Mouse (Mus musculus) testis, adult 2 months (tissue): ENCODE measurements around the gene Brwd3. TPM values are rescaled to one million over a fixed set of nuclear protein-coding genes. Genes with fewer than 3 reads are reported as not detected.

Experiments used
- H3K27ac ChIP-seq: fragments of 200-500 bp; 2 replicates; pipeline ENCODE4 v1.5.1; 2012; ENCODE audit warnings: low read depth, low read length; ENCODE audit not compliant: control insufficient read depth, insufficient read depth
- H3K27me3 ChIP-seq: fragments of 200-500 bp; 2 replicates; pipeline ENCODE4 v1.6.1; 2012; ENCODE audit warnings: mild to moderate bottlenecking, low read length, moderate library complexity; ENCODE audit not compliant: control insufficient read depth, insufficient read depth
- H3K36me3 ChIP-seq: fragments of 200-500 bp; 2 replicates; pipeline ENCODE4 v1.6.1; 2012; ENCODE audit warnings: mild to moderate bottlenecking, low read length; ENCODE audit not compliant: control insufficient read depth, insufficient read depth
- H3K4me1 ChIP-seq: fragments of 200-500 bp; 2 replicates; pipeline ENCODE4 v1.6.1; 2012; ENCODE audit warnings: low read length; ENCODE audit not compliant: control insufficient read depth, insufficient read depth
- H3K4me3 ChIP-seq: fragments of 200-500 bp; 2 replicates; pipeline ENCODE4 v1.5.1; 2012; ENCODE audit warnings: low read depth, mild to moderate bottlenecking, low read length, moderate library complexity, mixed read lengths; ENCODE audit not compliant: control insufficient read depth
- CTCF ChIP-seq: fragments of 200-500 bp; IDR thresholded peaks from 2 replicates; pipeline ENCODE4 v1.5.1; 2012; ENCODE audit warnings: low read depth, mild to moderate bottlenecking, inconsistent platforms, low read length, moderate library complexity; ENCODE audit not compliant: control insufficient read depth, insufficient read depth, insufficient replicate concordance
- POLR2A ChIP-seq: fragments of 200-500 bp; IDR thresholded peaks from 2 replicates; pipeline ENCODE4 v1.6.1; 2012; ENCODE audit warnings: low read depth, mild to moderate bottlenecking, inconsistent platforms, low read length, moderate library complexity; ENCODE audit not compliant: control insufficient read depth
- polyA plus RNA-seq: library from polyadenylated mRNA; depleted of rRNA; stranded (reverse); fragments of >200 nt; gene quantifications from 2 replicates; pipeline ENCODE4 v1.2.3, GENCODE M21; 2012; rRNA removed

The Brwd3 gene
- polyA plus RNA-seq, 1 experiment = 1.4 TPM

- no peaks in the 10 kb centered on the region for H3K4me1 ChIP-seq
- TF ChIP-seq POLR2A = no peak
- no peak for TF ChIP-seq CTCF
- no peaks in the 10 kb centered on the region for H3K27me3 ChIP-seq
- H3K36me3 ChIP-seq = no peaks in the 10 kb centered on the region
- no peak overlapping the region for H3K27ac ChIP-seq
- H3K4me3 ChIP-seq = no peak overlapping the region
These were observed 109.9 kb downstream of the Brwd3 start for GRCm38 (mm10) chrX:108724241-108724640.

- H3K4me1 ChIP-seq = no peaks in the 10 kb centered on the region
- TF ChIP-seq POLR2A (no peak), CTCF (no peak)
These were observed 111.7 kb downstream of the Brwd3 start for GRCm38 (mm10) chrX:108722447-108722846.

GRCm38 (mm10) chrX:108704312-108704711 lies 129.9 kb downstream of the Brwd3 start:
- H3K4me1 ChIP-seq = no peaks in the 10 kb centered on the region
- no peak overlapping the region for H3K4me3 ChIP-seq
- no peak overlapping the region for H3K27ac ChIP-seq
- no peaks in the 10 kb centered on the region for H3K27me3 ChIP-seq
- TF ChIP-seq CTCF (no peak), POLR2A (no peak)
- H3K36me3 ChIP-seq = no peaks in the 10 kb centered on the region

More at GRCm38 (mm10) chrX:108722447-108722846, 111.7 kb downstream of the Brwd3 start:
- H3K27me3 ChIP-seq = no peaks in the 10 kb centered on the region
- no peak overlapping the region for H3K4me3 ChIP-seq
- no peaks in the 10 kb centered on the region for H3K36me3 ChIP-seq
- H3K27ac ChIP-seq = no peak overlapping the region

Other genes starting within 250 kb of the Brwd3 start
- 0.17 TPM in 1 of 2 replicates, not detected in the other for gene Gm379, start 169.5 kb downstream of the Brwd3 start, polyA plus RNA-seq
- gene Hmgn5, start 179.0 kb upstream of the Brwd3 start, polyA plus RNA-seq = 0.38 and 1.2 TPM in 2 replicates